Mouse (Mus musculus) limb, embryonic 14.5 days (tissue): ENCODE measurements around the gene Nos3. TPM values are rescaled to one million over a fixed set of nuclear protein-coding genes. Genes with fewer than 3 reads are reported as not detected.

Experiments used
- ATAC-seq: fragments of 200-750 bp; cut with Nextera tagmentation; 2 replicates; pipeline ENCODE4 v1.8.0; 2017; ENCODE audit warnings: low read depth, moderate number of reproducible peaks, moderate TSS enrichment; ENCODE audit not compliant: low FRiP score
- DNase-seq: peaks from one replicate; pipeline ENCODE4 v3.0.0-alpha.2; 2015; ENCODE audit warnings: low spot score
- H3K27ac ChIP-seq: fragments of 300-500 bp; sonication (generic); replicated peaks from 2 replicates; pipeline ENCODE4 v1.5.1; 2014; ENCODE audit warnings: low read depth, mild to moderate bottlenecking, low read length, moderate library complexity, mixed read lengths
- H3K27me3 ChIP-seq: fragments of 300-500 bp; sonication (generic); 2 replicates; pipeline ENCODE4 v1.6.1; 2014; ENCODE audit warnings: low read length, mixed read lengths; ENCODE audit not compliant: control insufficient read depth, insufficient read depth
- H3K36me3 ChIP-seq: fragments of 300-500 bp; sonication (generic); 2 replicates; pipeline ENCODE4 v1.6.1; 2014; ENCODE audit warnings: mild to moderate bottlenecking, low read length, moderate library complexity, mixed read lengths; ENCODE audit not compliant: control insufficient read depth, insufficient read depth
- H3K4me1 ChIP-seq: fragments of 300-500 bp; sonication (generic); 2 replicates; pipeline ENCODE4 v1.6.1; 2014; ENCODE audit warnings: antibody characterized with exemption, low read length, mixed read lengths; ENCODE audit not compliant: control insufficient read depth, insufficient read depth
- H3K4me2 ChIP-seq: fragments of 300-500 bp; sonication (generic); replicated peaks from 2 replicates; pipeline ENCODE4 v1.6.1; 2014; ENCODE audit warnings: low read depth, mild to moderate bottlenecking, low read length, moderate library complexity; ENCODE audit not compliant: severe bottlenecking
- H3K4me3 ChIP-seq: fragments of 300-500 bp; sonication (generic); replicated peaks from 2 replicates; pipeline ENCODE4 v1.5.1; 2014; ENCODE audit warnings: low read length
- H3K9ac ChIP-seq: fragments of 300-500 bp; sonication (generic); 2 replicates; pipeline ENCODE4 v1.6.1; 2014; ENCODE audit warnings: mild to moderate bottlenecking, low read depth, low read length, moderate library complexity; ENCODE audit not compliant: severe bottlenecking
- H3K9me3 ChIP-seq: fragments of 300-500 bp; sonication (generic); 2 replicates; pipeline ENCODE4 v1.6.1; 2016; ENCODE audit warnings: low read length; ENCODE audit not compliant: control insufficient read depth
- POLR2A ChIP-seq: fragments of 200-500 bp; IDR thresholded peaks from 2 replicates; pipeline ENCODE4 v1.8.0; 2012; ENCODE audit warnings: inconsistent platforms, mild to moderate bottlenecking, moderate library complexity, borderline replicate concordance; ENCODE audit not compliant: insufficient read depth, insufficient read length; ENCODE audit errors: extremely low read depth
- WGBS: fragments of 180-500 bp; shearing (Covaris S2); extraction: QIAGEN DNeasy Blood & Tissue Kit; methylation state at CpG from one replicate; pipeline ENCODE4 v1.1.7; 2014; 5-methylcytosine and 5-hydroxymethylcytosine counted together
- polyA plus RNA-seq, 2 experiments: library from polyadenylated mRNA; depleted of rRNA in 1 of 2; stranded (reverse) in 1 of 2; unstranded in 1 of 2; fragments of >200 nt; fragmentation: Nextera tagmentation in 1 of 2; extraction: Ambion mirVana in 1 of 2; gene quantifications; 2 replicates each; pipeline versions ENCODE4 v1.2.1 to v1.2.3; 2012 to 2014

Gene Nos3
- polyA plus RNA-seq, 2 experiments = 4.8 to 7.3 TPM

DNA sequence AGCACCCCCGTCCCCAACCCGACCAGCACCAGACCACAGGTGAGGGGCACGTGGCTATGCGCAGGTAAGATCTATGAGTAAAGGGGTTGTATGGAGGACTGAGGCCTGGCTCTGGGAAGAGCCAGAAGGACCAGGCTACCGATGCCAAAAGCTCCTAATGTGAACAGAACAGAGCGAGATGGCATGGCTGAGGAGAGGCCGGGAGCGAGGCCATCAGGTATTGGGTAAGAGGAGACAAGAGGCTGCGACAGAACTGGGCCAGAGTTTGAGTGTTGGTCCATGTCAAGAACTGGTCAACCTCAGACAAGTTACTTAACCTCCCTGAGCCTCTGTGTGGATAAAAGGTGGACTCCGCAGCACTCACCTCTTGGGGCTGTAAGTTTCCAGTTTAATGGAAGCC, 353 bp downstream of the Nos3 start:
- Histone ChIP-seq H3K4me2 (no peak overlapping the region; the same call in 1 of the 2 replicates), H3K9me3 (no peaks in the 10 kb centered on the region), H3K4me1 (no peaks in the 10 kb centered on the region), H3K27ac (no peak overlapping the region), H3K27me3 (no peaks in the 10 kb centered on the region), H3K4me3 (no peak overlapping the region), H3K36me3 (no peaks in the 10 kb centered on the region), H3K9ac (no peak overlapping the region)
- TF ChIP-seq POLR2A = no peak
- DNase-seq (no peak), ATAC-seq (no peak)
- 76% methylated on average over 10 of the region's 10 CpGs for WGBS

DNA sequence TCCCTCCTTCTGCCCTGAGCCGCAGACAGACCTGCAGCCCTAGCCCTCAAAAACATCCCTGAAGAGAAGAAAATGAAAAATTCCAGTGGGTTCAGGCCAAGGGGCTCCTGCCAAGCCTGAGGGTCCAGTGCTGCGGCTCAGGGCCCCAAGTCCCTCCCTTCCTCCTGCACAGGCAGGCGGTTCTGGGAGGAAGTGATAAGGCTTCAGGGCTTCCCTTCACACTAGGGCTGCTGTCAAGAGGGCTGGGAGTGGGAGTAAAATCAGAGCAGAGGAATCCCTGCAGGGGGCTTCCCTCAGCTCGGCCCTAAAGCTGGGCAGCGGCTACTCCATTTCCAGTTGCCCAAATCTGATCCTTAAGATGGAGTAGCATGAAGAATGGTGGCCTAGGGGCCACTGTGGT, 918 bp downstream of the Nos3 start:
- ATAC-seq = no peak
- Histone ChIP-seq H3K9ac (no peak overlapping the region), H3K4me3 (no peak overlapping the region), H3K9me3 (no peaks in the 10 kb centered on the region), H3K27me3 (no peaks in the 10 kb centered on the region), H3K4me2 (no peak overlapping the region), H3K36me3 (no peaks in the 10 kb centered on the region), H3K27ac (no peak overlapping the region), H3K4me1 (no peaks in the 10 kb centered on the region)
- 33% methylated on average over 5 of the region's 5 CpGs for WGBS
- DNase-seq = no peak
- TF ChIP-seq POLR2A = no peak

DNA sequence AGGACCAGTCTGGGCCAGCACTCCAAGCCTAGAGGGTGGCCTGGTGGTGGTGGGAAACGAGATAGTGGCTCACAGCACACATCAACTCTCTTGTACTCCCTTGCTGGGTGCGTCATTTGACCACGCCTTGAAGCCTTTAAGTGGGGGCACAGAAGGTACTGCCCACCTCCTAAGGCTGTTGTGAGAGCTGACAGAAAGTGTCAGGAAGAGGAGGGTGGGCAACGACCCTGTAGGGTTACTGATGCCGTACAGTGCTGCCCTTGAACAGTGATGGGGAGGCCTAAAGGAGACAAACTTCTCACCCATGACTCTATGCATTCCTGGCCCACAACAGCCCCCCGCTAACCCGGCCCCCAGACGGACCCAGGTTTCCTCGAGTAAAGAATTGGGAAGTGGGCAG, 1.8 kb downstream of the Nos3 start:
- TF ChIP-seq POLR2A = no peak
- no peaks in the 10 kb centered on the region for H3K4me1 ChIP-seq
- H3K36me3 ChIP-seq = no peaks in the 10 kb centered on the region
- DNase-seq = no peak
- H3K27ac ChIP-seq = no peak overlapping the region
- no peak overlapping the region for H3K4me2 ChIP-seq
- no peak for ATAC-seq
- H3K9me3 ChIP-seq = no peaks in the 10 kb centered on the region
- H3K27me3 ChIP-seq = no peaks in the 10 kb centered on the region
- 81% methylated on average over 9 of the region's 9 CpGs for WGBS
- H3K9ac ChIP-seq = no peak overlapping the region
- no peak overlapping the region for H3K4me3 ChIP-seq

DNA sequence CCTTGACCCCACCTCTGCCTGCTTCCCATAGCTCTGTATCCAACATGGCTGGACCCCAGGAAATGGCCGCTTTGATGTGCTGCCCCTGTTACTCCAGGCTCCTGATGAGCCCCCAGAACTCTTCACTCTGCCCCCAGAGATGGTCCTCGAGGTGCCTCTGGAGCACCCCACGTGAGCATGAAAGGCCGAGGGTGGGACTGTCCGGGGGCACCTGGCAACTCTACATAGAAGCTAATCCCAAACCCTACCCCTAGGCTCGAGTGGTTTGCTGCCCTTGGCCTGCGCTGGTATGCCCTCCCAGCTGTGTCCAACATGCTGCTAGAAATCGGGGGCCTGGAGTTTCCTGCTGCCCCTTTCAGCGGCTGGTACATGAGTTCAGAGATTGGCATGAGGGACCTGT, 5.2 kb downstream of the Nos3 start:
- Histone ChIP-seq H3K27ac (no peak overlapping the region), H3K4me1 (no peaks in the 10 kb centered on the region), H3K27me3 (no peaks in the 10 kb centered on the region), H3K4me2 (no peak overlapping the region), H3K9me3 (no peaks in the 10 kb centered on the region), H3K36me3 (no peaks in the 10 kb centered on the region), H3K4me3 (no peak overlapping the region), H3K9ac (no peak overlapping the region)
- TF ChIP-seq POLR2A = no peak
- no peak for ATAC-seq
- no peak for DNase-seq
- WGBS = 83% methylated on average over 9 of the region's 9 CpGs

DNA sequence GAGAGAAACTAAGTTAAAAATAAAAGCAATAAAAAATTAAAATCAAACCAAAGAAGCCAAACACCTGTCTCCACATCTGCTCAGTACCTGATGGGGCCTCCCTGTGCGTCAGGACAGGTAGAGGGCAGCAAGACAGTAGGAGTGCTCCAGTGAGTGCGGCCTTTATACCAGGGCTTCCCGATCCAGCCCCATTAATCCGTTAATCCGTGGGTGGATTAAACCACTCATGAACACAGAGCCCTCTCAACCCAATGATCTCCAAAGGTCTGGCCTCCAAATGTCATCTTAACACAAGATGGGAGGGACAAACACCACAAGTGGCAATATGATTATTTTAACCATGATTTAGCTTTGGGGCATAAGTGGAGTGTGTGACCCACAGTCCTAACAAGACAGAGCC, 9.2 kb downstream of the Nos3 start:
- ATAC-seq (no peak), DNase-seq (no peak)
- WGBS = 82% methylated on average over 5 of the region's 5 CpGs
- Histone ChIP-seq H3K9ac (no peak overlapping the region), H3K36me3 (no peaks in the 10 kb centered on the region), H3K4me3 (no peak overlapping the region), H3K27ac (no peak overlapping the region), H3K4me2 (no peak overlapping the region), H3K9me3 (no peaks in the 10 kb centered on the region), H3K4me1 (no peaks in the 10 kb centered on the region), H3K27me3 (no peaks in the 10 kb centered on the region)
- TF ChIP-seq POLR2A = no peak

DNA sequence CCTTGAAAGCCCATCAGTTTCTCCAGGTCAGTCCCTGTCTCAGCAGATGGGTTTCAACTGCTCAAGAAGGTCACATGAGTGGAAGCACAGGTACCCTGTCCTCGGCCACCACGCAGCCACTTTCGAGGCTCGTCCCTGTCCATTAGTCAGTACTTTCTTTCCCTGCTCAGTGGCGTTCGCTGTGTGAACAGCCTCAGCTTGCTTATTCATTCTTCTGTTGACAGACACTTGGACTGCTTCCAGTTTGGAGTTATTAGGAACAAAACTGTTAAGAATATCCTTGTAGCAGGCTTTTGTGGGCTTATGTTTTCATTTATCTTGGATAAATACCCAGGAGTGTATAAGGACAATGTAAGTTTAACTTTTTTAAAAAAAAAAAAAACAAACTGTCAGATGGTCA, 9.6 kb downstream of the Nos3 start:
- H3K4me3 ChIP-seq = no peak overlapping the region
- no peak overlapping the region for H3K4me2 ChIP-seq
- no peaks in the 10 kb centered on the region for H3K9me3 ChIP-seq
- 73% methylated on average over 6 of the region's 6 CpGs for WGBS
- no peaks in the 10 kb centered on the region for H3K4me1 ChIP-seq
- ATAC-seq (no peak), DNase-seq (peak; percentile 37)
- no peak overlapping the region for H3K27ac ChIP-seq
- H3K36me3 ChIP-seq = no peaks in the 10 kb centered on the region
- no peaks in the 10 kb centered on the region for H3K27me3 ChIP-seq
- TF ChIP-seq POLR2A = no peak
- H3K9ac ChIP-seq = no peak overlapping the region
